Mouse (Mus musculus): Measurements from ENCODE around the gene Clstn1. TPM values are rescaled to one million over a fixed set of nuclear protein-coding genes. Genes with fewer than 3 reads are reported as not detected.
"Not testable (repeated sequence)": the region's sequence is repeated elsewhere in the genome, so short reads cannot be mapped to it uniquely, and the experiment has no call there.

Clstn1 gene
- total RNA-seq, 2 experiments from 2014 or later: 89.5 to 92.1 TPM

- no peak for DNase-seq
- intact Hi-C loops (cut with DNase I): no loop called here
These were observed 8.8 kb downstream of the Clstn1 start for GRCm38 (mm10) chr4:149594913-149595581.

GRCm38 (mm10) chr4:149597641-149598208 is 11.5 kb downstream of the Clstn1 start:
- DNase-seq: peak in 1 of 2 experiments; percentile 20
- intact Hi-C loops (cut with DNase I): no loop called here

- DNase-seq: no peak
- intact Hi-C loops (cut with DNase I): no loop called here
These were observed 13.3 kb downstream of the Clstn1 start for GRCm38 (mm10) chr4:149599549-149599948.

GRCm38 (mm10) chr4:149600130-149600529 is 13.9 kb downstream of the Clstn1 start:
- no peak for DNase-seq
- intact Hi-C loops (cut with DNase I): no loop called here

- DNase-seq: no peak
- intact Hi-C loops (cut with DNase I): no loop called here
These were observed 15.2 kb downstream of the Clstn1 start for GRCm38 (mm10) chr4:149601484-149601883.

GRCm38 (mm10) chr4:149602236-149602635 is 16.0 kb downstream of the Clstn1 start:
- intact Hi-C loops (cut with DNase I): no loop called here
- DNase-seq: no peak

GRCm38 (mm10) chr4:149603860-149604259 is 17.6 kb downstream of the Clstn1 start:
- DNase-seq: no peak
- intact Hi-C loops (cut with DNase I): loop anchor here (2.0 kb wide), 1 partner anchor 17 kb away; the partner anchor contains the start of gene Clstn1

GRCm38 (mm10) chr4:149604518-149604917 is 18.2 kb downstream of the Clstn1 start:
- DNase-seq: no peak
- intact Hi-C loops (cut with DNase I): loop anchor here (2.0 kb wide), 1 partner anchor 18 kb away; the partner anchor contains the start of gene Clstn1

- DNase-seq: no peak
- intact Hi-C loops (cut with DNase I): no loop called here
These were observed 19.8 kb downstream of the Clstn1 start for GRCm38 (mm10) chr4:149606056-149606455.

- DNase-seq: no peak
- intact Hi-C loops (cut with DNase I): no loop called here
These were observed 20.6 kb downstream of the Clstn1 start for GRCm38 (mm10) chr4:149606766-149607358.

- DNase-seq: no peak
- intact Hi-C loops (cut with DNase I): no loop called here
These were observed 21.5 kb downstream of the Clstn1 start for GRCm38 (mm10) chr4:149607591-149608308.

- intact Hi-C loops (cut with DNase I): no loop called here
These were observed 22.0 kb downstream of the Clstn1 start for GRCm38 (mm10) chr4:149608309-149608638.

GRCm38 (mm10) chr4:149609256-149610025 is 23.2 kb downstream of the Clstn1 start:
- intact Hi-C loops (cut with DNase I): no loop called here
- DNase-seq: no peak

More at GRCm38 (mm10) chr4:149608309-149608638, 22.0 kb downstream of the Clstn1 start:
- DNase-seq: no peak

- intact Hi-C loops (cut with DNase I): loop anchor here (1.0 kb wide), 1 partner anchor 62 kb away; no protein-coding TSS in a partner anchor
- peak; percentile 46 to 65 for DNase-seq
These were observed 25.2 kb downstream of the Clstn1 start for GRCm38 (mm10) chr4:149611376-149612044.

- not testable (repeated sequence) for DNase-seq
These were observed 27.2 kb downstream of the Clstn1 start for GRCm38 (mm10) chr4:149613497-149613896.

GRCm38 (mm10) chr4:149614869-149615268 is 28.6 kb downstream of the Clstn1 start:
- no peak for DNase-seq
- intact Hi-C loops (cut with DNase I): no loop called here

More at GRCm38 (mm10) chr4:149613497-149613896, 27.2 kb downstream of the Clstn1 start:
- intact Hi-C loops (cut with DNase I): not testable (repeated sequence)

- DNase-seq; intact Hi-C loops (cut with DNase I): not testable (repeated sequence)
These were observed 30.7 kb downstream of the Clstn1 start for GRCm38 (mm10) chr4:149616999-149617398.

- no peak for DNase-seq
- intact Hi-C loops (cut with DNase I): no loop called here
These were observed 33.7 kb downstream of the Clstn1 start for GRCm38 (mm10) chr4:149619988-149620387.

- intact Hi-C loops (cut with DNase I): no loop called here
- DNase-seq: no peak
These were observed 35.0 kb downstream of the Clstn1 start for GRCm38 (mm10) chr4:149621286-149621685.

GRCm38 (mm10) chr4:149623711-149624110 is 37.4 kb downstream of the Clstn1 start:
- intact Hi-C loops (cut with DNase I): no loop called here
- no peak for DNase-seq
